Mouse (Mus musculus) bone marrow macrophage, adult 2 months (primary cell): ENCODE results near the gene Crhr1.

Source experiments
- CTCF ChIP-seq: IDR thresholded peaks from 2 replicates; pipeline ENCODE4 v1.5.1; 2012; ENCODE audit warnings: low read depth, mild to moderate bottlenecking, low read length, moderate library complexity
- POLR2A ChIP-seq: IDR thresholded peaks from 2 replicates; pipeline ENCODE4 v1.6.1; 2012; ENCODE audit warnings: mild to moderate bottlenecking, low read depth, low read length, borderline replicate concordance

DNA sequence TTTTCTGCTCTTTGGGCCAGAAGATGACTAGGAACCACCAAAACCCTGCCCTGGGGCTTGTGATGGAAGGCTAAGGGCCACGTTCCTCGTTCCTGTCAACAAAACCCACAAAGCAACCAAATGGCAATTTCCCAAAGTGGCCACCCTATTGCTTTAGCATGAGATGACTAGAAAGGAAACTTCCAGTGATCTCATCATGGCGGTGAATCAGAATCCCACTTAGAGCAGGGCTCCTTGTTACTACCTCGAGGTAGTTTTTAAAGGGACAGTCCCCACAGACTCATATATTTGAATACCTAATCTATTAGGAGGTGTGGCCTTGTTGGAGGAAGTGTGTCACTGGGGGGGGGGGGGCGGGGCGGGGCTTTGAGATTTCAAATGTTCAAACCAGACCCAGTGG lies 48.9 kb upstream of the Crhr1 start:
- TF ChIP-seq POLR2A (no peak), CTCF (no peak)
